Mouse (Mus musculus): Measurements from ENCODE around the gene Tmem184b. TPM values are rescaled to one million over a fixed set of nuclear protein-coding genes. Genes with fewer than 3 reads are reported as not detected.

Tmem184b gene
- total RNA-seq, 2 experiments from 2014 or later = 59.2 to 67.8 TPM

GRCm38 (mm10) chr15:79370281-79370843 lies 33.0 kb downstream of the Tmem184b start:
- no peak for DNase-seq
- intact Hi-C loops (cut with DNase I) = no loop called here

DNA sequence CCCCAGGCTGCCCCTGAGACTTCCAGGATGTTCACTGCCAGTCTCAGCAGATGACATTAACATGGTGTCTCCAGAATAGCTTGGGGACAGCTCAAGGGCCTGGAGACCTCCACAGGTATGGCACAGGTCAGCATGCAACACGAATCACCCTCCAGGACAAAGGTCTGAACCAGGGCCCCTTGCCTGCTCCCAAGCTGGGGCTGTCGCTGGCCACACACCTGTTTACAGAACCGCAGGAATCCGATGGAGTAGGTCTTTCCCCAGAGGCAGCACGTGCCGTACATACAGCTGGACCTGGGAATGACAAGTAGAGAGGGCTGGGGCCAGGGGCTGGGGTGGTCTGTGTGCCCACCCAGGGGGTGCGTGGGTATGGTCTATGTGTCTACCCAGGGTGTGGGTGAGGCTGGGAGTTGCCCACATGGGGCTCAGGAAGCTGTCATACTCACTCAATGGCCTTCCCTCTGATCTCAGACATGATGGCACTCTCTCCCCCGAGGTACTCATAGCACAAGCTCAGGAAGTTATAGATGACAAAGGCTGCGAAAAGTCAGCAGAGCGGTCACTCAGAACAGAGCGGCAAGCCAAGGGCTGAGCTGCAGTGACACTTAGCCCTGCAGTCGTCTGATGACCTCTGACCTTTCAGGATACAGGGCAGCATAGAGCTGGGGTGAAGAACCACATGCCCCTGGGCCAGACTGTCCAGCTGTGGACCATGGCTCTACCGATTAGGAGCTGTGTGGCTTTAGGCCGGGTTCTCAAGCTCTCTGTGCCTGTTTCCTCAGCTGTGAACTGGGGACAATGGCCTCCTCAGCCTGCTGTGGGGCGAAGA lies 33.7 kb downstream of the Tmem184b start:
- intact Hi-C loops (cut with DNase I) = no loop called here
- DNase-seq = peak in 1 of 2 experiments; percentile 28

GRCm38 (mm10) chr15:79368861-79369440 lies 34.4 kb downstream of the Tmem184b start:
- DNase-seq = peak; percentile 67 to 71
- intact Hi-C loops (cut with DNase I) = no loop called here

DNA sequence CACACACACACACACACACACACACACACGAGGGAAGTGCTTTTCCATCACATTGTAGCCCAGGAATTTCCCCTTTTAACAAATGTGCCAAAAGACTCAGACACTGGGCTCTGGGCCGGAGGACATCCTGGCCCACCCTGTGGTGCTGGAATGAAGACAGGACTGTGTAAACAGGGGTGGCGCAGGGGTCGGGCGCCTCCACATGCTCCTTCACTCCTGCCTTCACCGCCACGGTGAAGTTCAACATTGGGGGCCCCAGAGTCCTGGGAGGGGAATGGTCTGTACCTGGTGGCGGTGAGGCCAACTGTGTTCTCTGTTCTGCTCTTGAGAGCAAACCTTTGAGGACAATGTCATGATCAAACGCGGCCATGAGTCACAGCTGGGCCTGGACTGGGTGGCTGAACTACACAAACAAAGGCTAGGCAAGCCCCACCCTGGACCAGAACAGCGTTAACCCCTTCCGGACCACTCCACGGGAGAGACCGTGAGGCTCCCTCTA lies 35.0 kb downstream of the Tmem184b start:
- intact Hi-C loops (cut with DNase I) = no loop called here
- DNase-seq = peak; percentile 81 to 83

GRCm38 (mm10) chr15:79366402-79366801 lies 37.0 kb downstream of the Tmem184b start:
- intact Hi-C loops (cut with DNase I) = no loop called here

DNA sequence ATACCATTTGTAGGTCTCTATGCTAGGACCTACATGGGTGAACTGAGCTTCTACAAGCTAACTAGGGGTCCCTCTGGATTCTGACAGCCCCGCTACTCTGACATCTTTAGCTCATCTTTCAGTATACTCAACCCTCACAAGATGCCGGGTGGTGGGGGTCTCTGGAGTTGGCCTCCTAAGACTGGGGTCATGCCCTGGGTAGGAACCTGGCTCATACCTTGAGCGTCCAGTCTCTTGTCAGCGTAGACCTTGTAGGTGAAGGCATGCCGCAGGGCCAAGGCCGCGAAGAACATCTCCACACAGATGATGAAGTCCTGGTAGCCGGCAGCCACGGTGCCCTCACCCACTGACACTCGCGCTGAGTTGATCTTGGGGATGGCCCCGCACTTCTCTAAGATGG lies 38.3 kb downstream of the Tmem184b start:
- DNase-seq = no peak
- intact Hi-C loops (cut with DNase I) = no loop called here

More at GRCm38 (mm10) chr15:79366402-79366801, 37.0 kb downstream of the Tmem184b start:
- no peak for DNase-seq

DNA sequence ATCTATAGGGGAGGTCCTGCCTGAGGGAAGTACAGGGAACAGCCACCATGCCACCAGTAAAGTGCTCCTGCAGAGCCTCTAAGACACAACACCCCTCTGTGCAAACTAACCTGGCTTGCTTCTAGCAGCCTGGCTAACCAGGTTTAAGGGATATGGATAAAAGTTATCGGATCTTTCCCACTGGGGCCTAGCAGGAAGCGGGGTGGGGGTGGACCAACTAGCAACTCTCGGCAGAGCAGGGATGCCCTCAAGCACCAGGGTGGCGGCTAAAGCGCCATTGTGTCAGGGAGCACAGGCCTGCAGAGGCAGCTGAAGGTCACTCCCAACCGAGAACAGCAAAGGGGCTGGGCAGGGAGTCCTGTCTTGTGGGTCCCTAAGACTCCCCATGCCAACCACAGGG lies 39.2 kb downstream of the Tmem184b start:
- no peak for DNase-seq
- intact Hi-C loops (cut with DNase I) = no loop called here

GRCm38 (mm10) chr15:79361023-79361422 lies 42.3 kb downstream of the Tmem184b start:
- DNase-seq = no peak
- intact Hi-C loops (cut with DNase I) = no loop called here

- intact Hi-C loops (cut with DNase I) = no loop called here
- no peak for DNase-seq
Observed at GRCm38 (mm10) chr15:79360371-79360770, 43.0 kb downstream of the Tmem184b start.

DNA sequence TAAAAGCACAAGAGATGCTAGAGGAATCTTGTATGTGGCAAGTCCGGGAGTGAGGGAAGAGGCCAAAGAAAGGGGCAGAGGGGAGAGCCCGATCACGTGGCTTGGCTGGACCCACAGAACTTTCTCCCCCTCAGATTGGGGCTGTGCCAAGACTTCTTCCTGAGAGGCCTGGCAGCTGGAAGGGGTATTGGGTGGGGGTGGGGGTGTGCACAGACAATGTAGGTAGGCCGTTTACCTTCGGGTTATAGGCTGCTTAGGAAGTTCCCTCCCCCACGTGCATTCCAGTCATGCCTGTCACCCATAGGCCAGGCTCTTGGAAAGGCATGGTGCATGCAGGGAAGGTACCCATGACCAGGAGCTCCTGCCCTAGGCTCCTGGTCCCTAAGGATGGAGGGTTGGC lies 43.4 kb downstream of the Tmem184b start:
- intact Hi-C loops (cut with DNase I) = no loop called here
- no peak for DNase-seq

DNA sequence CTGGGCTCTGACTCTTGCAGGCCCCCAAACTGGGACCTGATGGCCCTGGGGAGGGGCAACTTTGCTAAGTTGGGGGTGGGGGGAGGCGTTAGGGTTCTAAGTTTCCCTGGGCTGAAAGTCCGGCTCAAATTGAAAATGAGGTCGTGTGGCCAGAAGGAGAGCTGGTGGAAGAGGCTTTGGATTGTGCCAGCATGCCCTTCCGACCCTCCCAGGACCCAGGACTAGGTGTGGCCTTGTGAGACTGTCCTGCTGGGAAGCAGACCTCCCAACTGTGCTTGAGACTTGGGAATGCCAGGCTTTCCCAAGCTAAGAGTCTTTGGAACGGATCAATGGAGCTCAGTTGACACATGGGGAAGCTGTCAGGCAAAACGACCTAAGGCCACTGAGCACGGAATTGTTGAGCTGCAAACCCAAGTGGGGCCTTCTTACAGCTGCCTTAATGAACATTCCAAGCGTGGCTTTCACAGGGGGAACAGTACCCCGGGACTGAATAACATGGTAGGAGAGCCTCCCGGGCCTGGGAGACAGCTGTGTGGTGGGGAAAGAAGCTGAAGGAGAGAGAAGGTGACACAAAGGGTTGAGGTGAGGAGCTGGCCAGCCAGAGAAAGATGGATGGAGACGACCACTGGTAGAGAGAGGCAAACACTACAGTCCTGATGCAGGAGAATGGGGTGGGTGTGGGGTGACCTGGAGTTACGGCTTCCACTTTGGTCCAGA lies 45.2 kb downstream of the Tmem184b start:
- intact Hi-C loops (cut with DNase I) = no loop called here

DNA sequence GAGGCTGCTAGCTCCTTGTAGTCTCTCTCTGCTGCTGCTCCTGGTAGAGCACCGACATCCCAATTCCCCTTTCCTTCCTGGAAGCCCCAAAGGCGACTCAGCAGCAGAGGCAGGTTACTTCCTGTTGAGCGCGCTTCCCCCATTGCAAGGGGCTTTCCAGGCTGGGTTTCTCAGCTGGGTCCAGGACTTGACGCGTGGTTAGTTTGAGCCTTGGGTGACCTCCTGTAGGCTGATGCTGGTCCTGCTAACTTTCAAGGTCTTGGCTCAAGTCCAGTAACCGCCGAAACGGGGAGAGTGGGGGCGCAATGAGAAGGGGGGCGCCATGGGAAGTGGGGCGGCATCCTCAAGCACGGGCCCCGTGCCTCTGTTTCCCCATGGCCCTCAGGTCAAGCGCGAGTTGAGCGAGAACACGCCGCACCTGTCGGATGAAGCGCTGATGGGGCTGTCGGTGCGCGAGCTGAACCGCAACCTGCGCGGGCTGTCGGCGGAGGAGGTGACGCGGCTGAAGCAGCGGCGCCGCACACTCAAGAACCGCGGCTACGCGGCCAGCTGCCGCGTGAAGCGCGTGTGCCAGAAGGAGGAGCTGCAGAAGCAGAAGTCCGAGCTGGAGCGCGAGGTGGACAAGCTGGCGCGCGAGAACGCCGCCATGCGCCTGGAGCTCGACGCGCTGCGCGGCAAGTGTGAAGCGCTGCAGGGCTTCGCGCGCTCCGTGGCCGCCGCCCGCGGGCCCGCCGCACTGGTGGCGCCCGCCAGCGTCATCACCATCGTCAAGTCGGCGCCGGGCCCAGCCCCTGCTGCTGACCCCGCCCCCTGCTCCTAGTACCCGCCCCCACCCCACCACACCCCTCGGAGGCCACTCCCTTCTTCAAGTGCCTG lies 46.1 kb downstream of the Tmem184b start:
- peak; percentile 69 to 74 for DNase-seq
- intact Hi-C loops (cut with DNase I) = no loop called here

More for the DNA sequence above, 45.2 kb downstream of the Tmem184b start:
- DNase-seq = no peak

DNA sequence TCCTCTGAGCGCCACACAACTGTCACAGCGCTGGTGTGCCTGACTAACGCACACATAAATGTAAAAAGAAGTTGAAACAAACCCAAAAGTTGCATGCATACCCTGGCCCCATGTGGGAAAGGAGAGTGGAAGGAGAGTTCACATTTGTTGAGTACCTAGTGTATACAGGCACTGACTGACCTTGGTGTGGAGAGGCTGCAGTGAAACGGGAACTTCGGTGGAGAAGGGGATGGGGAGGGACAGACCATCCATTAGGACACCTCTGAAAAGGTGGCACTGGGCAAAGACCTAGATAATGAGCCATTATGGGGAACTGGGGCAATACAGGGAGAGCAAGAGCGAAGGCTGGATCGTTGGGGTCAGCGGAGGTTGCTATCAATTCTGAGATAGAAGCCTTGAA lies 46.9 kb downstream of the Tmem184b start:
- DNase-seq = no peak
- intact Hi-C loops (cut with DNase I) = no loop called here

DNA sequence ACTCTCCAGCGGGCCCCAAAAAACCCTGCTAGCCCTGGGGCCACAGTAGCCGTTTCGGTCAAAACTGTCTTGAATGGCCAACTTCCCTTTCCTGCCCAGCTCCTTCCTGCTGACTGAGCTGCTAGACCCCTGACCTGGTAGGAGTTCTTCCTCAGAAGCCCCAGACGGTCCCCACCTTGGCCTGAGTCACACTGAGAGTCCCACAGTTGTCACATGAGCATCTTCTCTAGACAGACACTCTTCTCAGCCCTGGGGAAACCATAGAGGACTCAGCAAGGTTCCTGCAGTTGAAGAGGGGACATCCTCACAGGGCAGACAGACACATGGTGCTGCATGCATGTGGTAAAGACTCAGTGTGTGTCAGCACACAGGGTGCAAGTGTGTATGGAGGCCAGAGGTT lies 48.8 kb downstream of the Tmem184b start:
- intact Hi-C loops (cut with DNase I) = no loop called here

DNA sequence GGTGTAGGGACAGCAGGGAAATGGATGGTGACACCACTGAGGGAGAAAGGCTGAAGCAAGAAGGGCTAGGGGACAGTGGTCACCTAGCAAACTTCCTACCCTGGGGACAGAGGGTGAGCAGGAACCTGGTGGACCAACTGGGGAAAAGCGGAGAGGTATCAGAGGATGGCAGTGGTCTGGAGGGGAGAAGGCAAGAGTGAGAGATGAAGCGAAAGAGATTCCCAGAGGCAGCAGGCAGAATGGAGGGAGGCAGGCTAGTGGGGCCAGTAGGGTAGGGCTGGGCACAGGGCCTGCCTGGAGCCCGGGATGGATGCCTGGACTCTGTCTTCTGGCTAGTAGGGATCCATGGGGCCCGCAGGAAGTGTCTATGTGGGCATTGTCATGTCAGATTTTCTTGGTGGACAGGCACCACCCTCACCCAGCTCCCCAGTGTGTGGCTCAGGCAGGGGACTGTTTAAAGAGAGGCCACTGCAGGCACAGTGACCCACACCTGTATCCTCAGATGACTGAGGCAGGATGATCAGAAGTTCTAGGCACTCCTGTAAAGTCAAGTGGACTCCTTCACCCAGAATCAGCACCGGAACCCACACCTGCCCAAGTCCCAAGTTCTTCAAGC lies 49.6 kb downstream of the Tmem184b start:
- intact Hi-C loops (cut with DNase I) = no loop called here

More for the DNA sequence above, 48.8 kb downstream of the Tmem184b start:
- DNase-seq = no peak

DNA sequence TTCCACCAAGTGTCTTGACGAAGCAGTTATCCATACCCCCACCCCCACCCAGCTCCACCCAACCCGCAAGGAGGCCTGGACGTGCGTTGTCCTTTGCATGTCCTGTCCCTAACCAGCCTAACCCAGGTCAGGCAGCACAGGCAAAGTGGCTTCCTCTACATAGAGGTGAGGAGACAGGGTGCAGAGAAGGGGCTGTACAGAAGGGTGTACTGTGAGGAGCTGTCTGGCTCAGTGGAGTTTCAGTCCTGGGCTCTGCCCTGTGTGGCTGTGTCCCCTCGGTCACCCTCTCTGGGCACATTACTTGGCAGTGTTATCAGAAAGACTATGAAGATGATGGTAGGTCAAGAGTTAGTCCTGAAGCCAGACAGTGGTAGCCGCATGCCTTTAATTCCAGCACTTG lies 50.9 kb downstream of the Tmem184b start:
- no peak for DNase-seq
- intact Hi-C loops (cut with DNase I) = no loop called here

More for the DNA sequence above, 49.6 kb downstream of the Tmem184b start:
- DNase-seq = no peak

DNA sequence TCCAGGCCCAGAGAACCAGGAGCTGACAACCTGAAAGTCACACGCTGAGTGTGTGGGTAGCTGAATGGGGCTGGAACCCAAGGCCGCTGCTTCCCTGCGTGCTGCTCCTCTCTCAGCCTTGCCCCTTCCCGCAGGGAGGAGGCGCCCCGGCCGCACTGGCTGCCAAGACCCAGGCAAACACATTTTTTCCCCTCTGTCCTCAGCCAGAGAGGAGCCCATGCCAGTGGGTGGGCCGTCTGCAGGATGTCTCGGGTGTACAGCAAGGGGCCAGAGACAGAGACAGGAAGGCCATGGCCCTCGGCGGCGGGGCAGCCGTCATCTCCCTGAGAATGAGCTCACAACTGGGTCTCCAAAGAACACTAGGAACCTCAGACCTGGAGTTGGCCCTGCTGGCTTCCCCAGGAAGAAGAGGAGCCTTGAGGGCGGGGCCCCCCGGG lies 52.0 kb downstream of the Tmem184b start:
- intact Hi-C loops (cut with DNase I) = no loop called here
- DNase-seq = peak; percentile 74 to 75

GRCm38 (mm10) chr15:79350866-79351265 lies 52.5 kb downstream of the Tmem184b start:
- DNase-seq = no peak
- intact Hi-C loops (cut with DNase I) = no loop called here

- intact Hi-C loops (cut with DNase I) = loop anchor here (5.0 kb wide), 1 partner anchor 76 kb away; no protein-coding TSS in a partner anchor
- peak in 1 of 2 experiments; percentile 6 for DNase-seq
Observed at GRCm38 (mm10) chr15:79348651-79349050, 54.7 kb downstream of the Tmem184b start.
